Mouse (Mus musculus) CH12.LX (cell line): ENCODE measurements around the gene Ctcf. TPM values are rescaled to one million over a fixed set of nuclear protein-coding genes. Genes with fewer than 3 reads are reported as not detected.

ENCODE experiments used
- DNase-seq: peaks from one replicate; pipeline ENCODE4 v3.0.0-alpha.2; 2013; ENCODE audit errors: extremely low read depth
- H3K27ac ChIP-seq: 2 replicates; pipeline ENCODE4 v1.5.1; 2012; ENCODE audit warnings: low read depth, mild to moderate bottlenecking, control low read depth, moderate library complexity; ENCODE audit not compliant: insufficient read depth
- H3K27me3 ChIP-seq: replicated peaks from 2 replicates; pipeline ENCODE3; 2012; ENCODE audit warnings: inconsistent platforms
- H3K36me3 ChIP-seq, 2 experiments: replicated peaks in 1 of 2; 2 replicates each; pipeline versions ENCODE3 to v1.6.1; 2012; ENCODE audit warnings: inconsistent platforms in 1 of 2, low read length in 1 of 2, mild to moderate bottlenecking in 1 of 2, mixed read lengths in 1 of 2, moderate library complexity in 1 of 2; ENCODE audit not compliant: control insufficient read depth in 1 of 2, insufficient read depth in 1 of 2
- H3K4me1 ChIP-seq, 2 experiments: 2 replicates each; pipeline ENCODE4 v1.6.1; 2012; ENCODE audit warnings: inconsistent platforms in 1 of 2, moderate library complexity in 1 of 2; ENCODE audit not compliant: insufficient read depth in 2 of 2, control insufficient read depth in 1 of 2
- H3K4me2 ChIP-seq: 2 replicates; pipeline ENCODE4 v1.6.1; 2012; ENCODE audit warnings: low read depth, mild to moderate bottlenecking, control low read depth; ENCODE audit not compliant: poor library complexity, insufficient read depth, severe bottlenecking
- H3K4me3 ChIP-seq, 3 experiments: fragments of 150-350 bp in 1 of 3; sonication (generic) in 1 of 3; replicated peaks in 1 of 3; 2 replicates each; pipeline versions ENCODE3 to v1.5.1; 2011 to 2012; ENCODE audit warnings: low read depth in 2 of 3, low read length in 2 of 3, mild to moderate bottlenecking in 2 of 3, moderate library complexity in 2 of 3, control low read depth in 1 of 3, improper control_type of control experiment in 1 of 3, inconsistent platforms in 1 of 3, mixed read lengths in 1 of 3; ENCODE audit not compliant: poor library complexity in 1 of 3
- H3K79me2 ChIP-seq: replicated peaks from 2 replicates; pipeline ENCODE4 v1.6.1; 2012; ENCODE audit warnings: mild to moderate bottlenecking, moderate library complexity; ENCODE audit not compliant: control insufficient read depth, poor library complexity, insufficient read depth, severe bottlenecking; ENCODE audit errors: extremely low read depth
- H3K9ac ChIP-seq: 2 replicates; pipeline ENCODE4 v1.6.1; 2012; ENCODE audit warnings: low read depth, mild to moderate bottlenecking, control low read depth, moderate library complexity; ENCODE audit not compliant: insufficient read depth
- H3K9me3 ChIP-seq: replicated peaks from 2 replicates; pipeline ENCODE3; 2012; ENCODE audit warnings: low read length, inconsistent platforms, mixed read lengths
- BHLHE40 ChIP-seq: IDR thresholded peaks from 2 replicates; pipeline ENCODE4 v1.6.1; 2011; ENCODE audit warnings: mild to moderate bottlenecking, low read depth, low read length, improper control_type of control experiment
- CHD1 ChIP-seq: IDR thresholded peaks from 2 replicates; pipeline ENCODE4 v1.6.1; 2012; ENCODE audit warnings: low read depth, low read length, improper control_type of control experiment, inconsistent platforms
- CHD2 ChIP-seq: IDR thresholded peaks from 2 replicates; pipeline ENCODE4 v1.6.1; 2011; ENCODE audit warnings: low read length, improper control_type of control experiment
- ELF1 ChIP-seq: IDR thresholded peaks from 2 replicates; pipeline ENCODE4 v1.6.1; 2014; ENCODE audit warnings: low read depth, mild to moderate bottlenecking, inconsistent platforms, low read length, improper control_type of control experiment
- EP300 ChIP-seq: IDR thresholded peaks from 2 replicates; pipeline ENCODE4 v1.6.1; 2011; ENCODE audit warnings: low read length, improper control_type of control experiment
- ETS1 ChIP-seq: conservative IDR thresholded peaks from 2 replicates; pipeline ENCODE4 v1.6.1; 2012; ENCODE audit warnings: low read depth, mild to moderate bottlenecking, inconsistent platforms, low read length, improper control_type of control experiment, moderate library complexity
- IRF4 ChIP-seq: IDR thresholded peaks from 2 replicates; pipeline ENCODE4 v1.6.1; 2014; ENCODE audit warnings: low read depth, mild to moderate bottlenecking, inconsistent platforms, low read length, improper control_type of control experiment
- JUN ChIP-seq: IDR thresholded peaks from 2 replicates; pipeline ENCODE4 v1.6.1; 2011; ENCODE audit warnings: low read depth, mild to moderate bottlenecking, low read length, improper control_type of control experiment, moderate library complexity; ENCODE audit not compliant: insufficient read depth
- JUND ChIP-seq: conservative IDR thresholded peaks from 2 replicates; pipeline ENCODE4 v1.6.1; 2011; ENCODE audit warnings: low read depth, low read length, improper control_type of control experiment
- KAT2A ChIP-seq: IDR thresholded peaks from 2 replicates; pipeline ENCODE4 v1.6.1; 2012; ENCODE audit warnings: low read length, improper control_type of control experiment, inconsistent platforms; ENCODE audit not compliant: insufficient replicate concordance
- MAFK ChIP-seq: IDR thresholded peaks from 2 replicates; pipeline ENCODE4 v1.6.1; 2011; ENCODE audit warnings: low read length, improper control_type of control experiment; ENCODE audit not compliant: insufficient replicate concordance
- MAX ChIP-seq: IDR thresholded peaks from 2 replicates; pipeline ENCODE4 v1.6.1; 2011; ENCODE audit warnings: low read length, improper control_type of control experiment
- MAZ ChIP-seq: IDR thresholded peaks from 2 replicates; pipeline ENCODE4 v1.6.1; 2012; ENCODE audit warnings: low read depth, mild to moderate bottlenecking, inconsistent platforms, low read length, improper control_type of control experiment, moderate library complexity
- MEF2A ChIP-seq: IDR thresholded peaks from 2 replicates; pipeline ENCODE4 v1.6.1; 2014; ENCODE audit warnings: low read depth, mild to moderate bottlenecking, inconsistent platforms, low read length, improper control_type of control experiment, borderline replicate concordance
- MXI1 ChIP-seq: IDR thresholded peaks from 2 replicates; pipeline ENCODE4 v1.6.1; 2011; ENCODE audit warnings: mild to moderate bottlenecking, low read depth, low read length, improper control_type of control experiment
- MYC ChIP-seq: IDR thresholded peaks from 2 replicates; pipeline ENCODE4 v1.6.1; 2011; ENCODE audit warnings: low read depth, mild to moderate bottlenecking, improper control_type of control experiment, low read length
- NELFE ChIP-seq: IDR thresholded peaks from 2 replicates; pipeline ENCODE4 v1.6.1; 2011; ENCODE audit warnings: low read depth, low read length, improper control_type of control experiment
- POLR2A ChIP-seq: IDR thresholded peaks from 2 replicates; pipeline ENCODE4 v1.6.1; 2011; ENCODE audit warnings: low read depth, mild to moderate bottlenecking, improper control_type of control experiment, low read length
- POLR2AphosphoS2 ChIP-seq: IDR thresholded peaks from 2 replicates; pipeline ENCODE4 v1.6.1; 2011; ENCODE audit warnings: low read depth, low read length, improper control_type of control experiment
- RAD21 ChIP-seq: IDR thresholded peaks from 2 replicates; pipeline ENCODE4 v1.6.1; 2011; ENCODE audit warnings: low read depth, mild to moderate bottlenecking, low read length, improper control_type of control experiment, moderate library complexity
- RCOR1 ChIP-seq: conservative IDR thresholded peaks from 2 replicates; pipeline ENCODE4 v1.6.1; 2012; ENCODE audit warnings: low read depth, mild to moderate bottlenecking, inconsistent platforms, low read length, improper control_type of control experiment
- SIN3A ChIP-seq: IDR thresholded peaks from 2 replicates; pipeline ENCODE4 v1.6.1; 2012; ENCODE audit warnings: low read length, improper control_type of control experiment, inconsistent platforms
- TBP ChIP-seq: conservative IDR thresholded peaks from 2 replicates; pipeline ENCODE4 v1.6.1; 2011; ENCODE audit warnings: low read depth, low read length, improper control_type of control experiment
- TCF12 ChIP-seq: IDR thresholded peaks from 2 replicates; pipeline ENCODE4 v1.6.1; 2014; ENCODE audit warnings: low read depth, mild to moderate bottlenecking, inconsistent platforms, low read length, improper control_type of control experiment
- ZMIZ1 ChIP-seq: IDR thresholded peaks from 2 replicates; pipeline ENCODE4 v1.6.1; 2012; ENCODE audit warnings: low read depth, mild to moderate bottlenecking, inconsistent platforms, low read length, improper control_type of control experiment
- dilution Hi-C: fragments of 300-500 bp; cut with MboI; formaldehyde crosslinking; loops from 2 replicates; pipeline ENCODE4 v1.14.3; 2020; ENCODE audit warnings: low sequenced_read_pairs; ENCODE audit not compliant: extremely low pct_unique_long_range_greater_than_20kb, extremely low pct_ligation_motif_present
- in situ Hi-C: fragments of 300-500 bp; cut with MboI; formaldehyde crosslinking; loops from 3 replicates; pipeline ENCODE4 v1.14.3; 2019; ENCODE audit warnings: low sequenced_read_pairs, low pct_ligation_motif_present, low pct_unique_long_range_greater_than_20kb, mixed read lengths
- polyA plus RNA-seq: library from polyadenylated mRNA; unstranded; fragments of >175 nt; gene quantifications from 2 replicates; pipeline ENCODE4 v1.2.1, GENCODE M21; 2012; ENCODE audit warnings: low read depth; ENCODE audit not compliant: insufficient read length
- total RNA-seq, 2 experiments: library from RNA; depleted of rRNA; stranded (reverse); fragments of 300-350 nt in 1 of 2; fragments of >200 nt in 1 of 2; gene quantifications; 2 replicates each; pipeline ENCODE4 v1.2.3; 2012 to 2014

Gene Ctcf
- total and polyA plus RNA-seq, 3 experiments, result 42.3 to 97.9 (median 52.4) TPM

- Histone ChIP-seq H3K4me3 (no peak overlapping the region), H3K4me1 (peaks cover 19 to 79% of the 10 kb centered on the region in 2 experiments), H3K79me2 (peaks cover 13% of the 10 kb centered on the region), H3K9ac (peak overlapping the region; percentile 41), H3K36me3 (peaks cover 0 to 11% of the 10 kb centered on the region in 2 experiments), H3K9me3 (no peaks in the 10 kb centered on the region), H3K27ac (peak overlapping the region; percentile 75), H3K27me3 (no peaks in the 10 kb centered on the region), H3K4me2 (peak overlapping the region; percentile 55)
- dilution Hi-C loops, result no loop called here
- peak; percentile 51 for DNase-seq
- TF ChIP-seq RAD21 (no peak), POLR2A (peak; percentile 4; the same call in 1 of the 2 replicates), JUN (peak; percentile 82), ETS1 (peak; percentile 74), TCF12 (peak; percentile 91), POLR2AphosphoS2 (no peak), ZMIZ1 (no peak), TBP (peak; percentile 68), JUND (peak; percentile 95), CHD1 (0 out of 2 replicates have a peak, but pooled peaks have one; percentile 50), RCOR1 (peak; percentile 94; the same call in 1 of the 2 replicates), ELF1 (no peak), EP300 (peak; percentile 98), NELFE (no peak), IRF4 (peak; percentile 97), MEF2A (peak; percentile 78), MYC (peak; percentile 98), BHLHE40 (peak; percentile 96), KAT2A (no peak), MAFK (0 out of 2 replicates have a peak, but pooled peaks have one; percentile 62), SIN3A (peak; percentile 94), MAZ (0 out of 2 replicates have a peak, but pooled peaks have one; percentile 33), CHD2 (peak; percentile 67), MXI1 (peak; percentile 68; the same call in 1 of the 2 replicates), MAX (peak; percentile 95)
- in situ Hi-C loops, result no loop called here
These were observed 7.0 kb upstream of the Ctcf start for GRCm38 (mm10) chr8:105629337-105629736.
